Mouse (Mus musculus): ENCODE measurements around the gene Acsm1. TPM values are rescaled to one million over a fixed set of nuclear protein-coding genes. Genes with fewer than 3 reads are reported as not detected.
"Not testable (repeated sequence)": the region's sequence is repeated elsewhere in the genome, so short reads cannot be mapped to it uniquely, and the experiment has no call there.

Acsm1 gene
- 0.37 and 0.47 TPM in 2 replicates for polyA plus RNA-seq (2014; fragmentation: Nextera tagmentation; extraction: Ambion mirVana)

DNA sequence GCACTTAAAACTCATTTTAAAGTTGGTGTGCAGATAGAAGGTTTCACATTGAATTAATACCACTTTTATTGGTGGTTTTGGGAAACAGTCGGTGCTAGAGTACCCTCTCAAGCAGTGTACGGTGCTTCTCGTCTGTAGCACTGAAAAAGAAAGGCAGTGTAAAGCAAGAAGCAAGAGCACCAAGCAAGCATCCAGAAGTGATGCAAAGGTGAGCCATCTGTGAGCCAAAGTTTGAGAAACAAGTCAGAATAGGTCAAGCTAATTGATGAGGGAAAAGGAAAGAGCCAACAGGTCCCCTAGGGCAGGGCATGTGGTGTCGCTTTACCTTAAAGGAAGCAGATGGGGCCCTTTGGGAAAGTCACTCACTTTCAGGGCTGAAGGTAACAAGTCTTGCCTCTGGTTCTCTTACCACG lies at the start of gene Acsm1:
Acsm1 (plus strand) TSS at position 363 of the 413 bp plus-strand sequence.
- Histone ChIP-seq H3K27ac (replicated peaks; ENCODE audit: low read depth, low read length) (no peak within 1 kb of the TSS), H3K27me3 (replicated peaks; ENCODE audit: control insufficient read depth, insufficient read depth, low read length) (no peaks in the 10 kb centered on the region), H3K4me1 (ENCODE audit: control insufficient read depth, insufficient read depth, low read length) (no peaks in the 10 kb centered on the region), H3K9me3 (ENCODE audit: control insufficient read depth, low read length) (no peaks in the 10 kb centered on the region), H3K9ac (ENCODE audit: low read depth, low read length) (no peak within 1 kb of the TSS), H3K4me3 (ENCODE audit: low read depth, low read length) (no peak within 1 kb of the TSS), H3K4me2 (ENCODE audit: low read depth, low read length) (no peak within 1 kb of the TSS), H3K36me3 (ENCODE audit: control insufficient read depth, insufficient read depth, low read length) (no peaks in the 10 kb centered on the region)
- DNase-seq (ENCODE audit: low spot score) (peak; percentile 10), ATAC-seq (ENCODE audit: low read depth) (peak; percentile 71)
- 66% methylated on average over 5 of the region's 5 CpGs for WGBS

DNA sequence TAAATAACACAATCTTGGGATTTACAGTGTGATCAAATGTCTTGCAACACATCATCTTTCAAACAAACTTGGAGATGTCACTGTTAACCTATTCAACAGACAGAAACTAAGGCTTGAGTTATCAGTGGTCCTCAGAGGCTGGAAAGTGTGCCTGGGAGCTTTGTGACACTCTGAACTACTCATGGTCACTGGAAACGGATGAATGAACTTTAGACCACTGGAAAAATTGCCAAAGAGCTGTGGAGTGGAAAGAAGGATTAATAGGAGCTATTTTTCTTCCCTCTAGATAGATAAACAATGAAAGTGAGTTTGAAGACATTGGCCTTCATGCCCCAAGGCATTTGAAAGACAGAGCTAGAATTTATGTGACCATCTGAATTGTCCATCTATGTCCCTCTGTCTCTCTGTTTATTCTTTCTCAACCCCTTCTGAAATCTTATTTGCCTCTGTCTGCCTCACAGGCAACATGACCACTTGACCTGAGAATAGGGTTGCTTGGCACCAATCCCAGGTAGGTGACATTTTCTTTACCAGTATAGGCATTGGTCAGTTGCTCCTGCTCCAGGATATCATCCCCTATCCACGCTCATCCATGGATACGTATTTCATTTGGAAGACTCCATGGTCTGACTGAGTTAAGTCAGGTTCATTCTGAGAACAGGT lies 46.9 kb upstream of the Acsm1 start:
- no peak for DNase-seq (ENCODE audit: low spot score)
- Histone ChIP-seq H3K9ac (ENCODE audit: low read depth, low read length) (no peak overlapping the region), H3K27ac (replicated peaks; ENCODE audit: low read depth, low read length) (no peak overlapping the region), H3K36me3 (ENCODE audit: control insufficient read depth, insufficient read depth, low read length) (no peaks in the 10 kb centered on the region), H3K9me3 (ENCODE audit: control insufficient read depth, low read length) (no peaks in the 10 kb centered on the region), H3K27me3 (replicated peaks; ENCODE audit: control insufficient read depth, insufficient read depth, low read length) (no peaks in the 10 kb centered on the region), H3K4me2 (ENCODE audit: low read depth, low read length) (no peak overlapping the region), H3K4me3 (ENCODE audit: low read depth, low read length) (no peak overlapping the region), H3K4me1 (ENCODE audit: control insufficient read depth, insufficient read depth, low read length) (no peaks in the 10 kb centered on the region)
- ATAC-seq (ENCODE audit: low read depth), result no peak
- 82% methylated on average over 3 of the region's 3 CpGs for WGBS

DNA sequence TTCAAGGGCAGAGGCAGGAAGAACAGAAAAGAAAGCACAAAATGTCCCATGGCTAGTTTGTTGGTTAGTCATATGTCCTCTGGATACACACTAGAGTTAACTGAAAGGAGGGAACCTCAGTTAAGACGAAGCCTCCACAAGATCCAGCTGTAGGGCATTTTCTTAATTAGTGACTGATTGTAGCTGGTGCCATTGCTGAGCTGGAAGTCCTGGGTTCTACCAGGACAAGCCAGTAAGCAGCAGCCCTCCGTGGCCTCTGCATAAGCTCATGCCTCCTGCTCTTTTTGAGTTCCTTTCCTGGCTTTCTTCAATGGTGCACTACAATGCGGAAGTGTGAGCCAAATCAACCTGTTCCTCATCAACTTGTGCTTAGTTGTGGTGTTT lies 46.4 kb upstream of the Acsm1 start:
- 79% methylated on average over 3 of the region's 3 CpGs for WGBS
- no peak overlapping the region for H3K4me3 ChIP-seq (ENCODE audit: low read depth, low read length)
- no peak overlapping the region for H3K27ac ChIP-seq (replicated peaks; ENCODE audit: low read depth, low read length)
- no peaks in the 10 kb centered on the region for H3K9me3 ChIP-seq (ENCODE audit: control insufficient read depth, low read length)
- no peak for ATAC-seq (ENCODE audit: low read depth)
- no peak overlapping the region for H3K9ac ChIP-seq (ENCODE audit: low read depth, low read length)
- no peak overlapping the region for H3K4me2 ChIP-seq (ENCODE audit: low read depth, low read length)
- H3K4me1 ChIP-seq (ENCODE audit: control insufficient read depth, insufficient read depth, low read length), result no peaks in the 10 kb centered on the region
- DNase-seq (ENCODE audit: low spot score), result no peak
- no peaks in the 10 kb centered on the region for H3K36me3 ChIP-seq (ENCODE audit: control insufficient read depth, insufficient read depth, low read length)
- H3K27me3 ChIP-seq (replicated peaks; ENCODE audit: control insufficient read depth, insufficient read depth, low read length), result no peaks in the 10 kb centered on the region

DNA sequence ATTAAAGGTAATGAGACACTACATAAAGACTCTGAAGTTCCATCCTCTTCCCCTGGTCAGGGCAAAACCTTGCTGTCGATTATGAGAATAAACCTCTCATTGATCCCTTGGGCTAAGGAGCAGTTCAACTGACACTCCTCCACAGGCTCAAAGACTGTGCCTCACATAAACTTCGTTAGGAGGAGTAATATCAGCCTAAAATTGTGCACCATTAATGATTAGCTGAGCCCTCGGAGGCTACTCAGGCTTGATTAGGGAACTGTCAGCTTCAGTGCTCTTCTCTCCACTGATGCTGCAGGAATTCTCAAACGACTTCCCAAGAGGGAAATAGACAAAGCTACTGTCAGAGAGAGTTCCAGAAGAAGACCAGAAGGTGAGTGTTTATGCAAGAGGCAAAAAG lies 45.4 kb upstream of the Acsm1 start:
- H3K9me3 ChIP-seq (ENCODE audit: control insufficient read depth, low read length), result no peaks in the 10 kb centered on the region
- 43% methylated on average over 4 of the region's 4 CpGs for WGBS
- no peak overlapping the region for H3K27ac ChIP-seq (replicated peaks; ENCODE audit: low read depth, low read length)
- no peaks in the 10 kb centered on the region for H3K4me1 ChIP-seq (ENCODE audit: control insufficient read depth, insufficient read depth, low read length)
- H3K27me3 ChIP-seq (replicated peaks; ENCODE audit: control insufficient read depth, insufficient read depth, low read length), result no peaks in the 10 kb centered on the region
- no peak for ATAC-seq (ENCODE audit: low read depth)
- H3K4me3 ChIP-seq (ENCODE audit: low read depth, low read length), result no peak overlapping the region
- no peaks in the 10 kb centered on the region for H3K36me3 ChIP-seq (ENCODE audit: control insufficient read depth, insufficient read depth, low read length)
- H3K9ac ChIP-seq (ENCODE audit: low read depth, low read length), result no peak overlapping the region
- H3K4me2 ChIP-seq (ENCODE audit: low read depth, low read length), result no peak overlapping the region
- DNase-seq (ENCODE audit: low spot score), result no peak

DNA sequence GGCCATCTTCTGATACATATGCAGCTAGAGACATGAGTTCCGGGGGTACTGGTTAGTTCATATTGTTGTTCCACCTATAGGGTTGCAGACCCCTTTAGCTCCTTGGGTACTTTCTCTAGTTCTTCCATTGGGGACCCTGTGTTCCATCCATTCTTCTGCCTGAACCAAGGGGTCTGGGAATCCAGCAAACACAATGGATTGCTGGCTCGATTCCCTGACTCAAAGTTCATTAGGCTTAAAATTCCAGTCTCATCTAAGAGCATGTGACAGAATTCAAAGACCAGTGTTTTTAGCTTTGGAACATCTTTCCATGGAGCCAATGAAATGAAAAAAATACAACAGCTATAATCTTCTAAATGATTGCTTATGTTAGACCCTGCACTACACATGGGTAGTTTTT lies 44.4 kb upstream of the Acsm1 start:
- not testable (repeated sequence) for H3K36me3 ChIP-seq (ENCODE audit: control insufficient read depth, insufficient read depth, low read length); H3K4me3 ChIP-seq (ENCODE audit: low read depth, low read length); H3K9me3 ChIP-seq (ENCODE audit: control insufficient read depth, low read length); H3K9ac ChIP-seq (ENCODE audit: low read depth, low read length); ATAC-seq (ENCODE audit: low read depth); DNase-seq (ENCODE audit: low spot score); H3K4me2 ChIP-seq (ENCODE audit: low read depth, low read length); H3K27me3 ChIP-seq (replicated peaks; ENCODE audit: control insufficient read depth, insufficient read depth, low read length); H3K27ac ChIP-seq (replicated peaks; ENCODE audit: low read depth, low read length); H3K4me1 ChIP-seq (ENCODE audit: control insufficient read depth, insufficient read depth, low read length)
- 89% methylated on average over 2 of the region's 2 CpGs for WGBS

DNA sequence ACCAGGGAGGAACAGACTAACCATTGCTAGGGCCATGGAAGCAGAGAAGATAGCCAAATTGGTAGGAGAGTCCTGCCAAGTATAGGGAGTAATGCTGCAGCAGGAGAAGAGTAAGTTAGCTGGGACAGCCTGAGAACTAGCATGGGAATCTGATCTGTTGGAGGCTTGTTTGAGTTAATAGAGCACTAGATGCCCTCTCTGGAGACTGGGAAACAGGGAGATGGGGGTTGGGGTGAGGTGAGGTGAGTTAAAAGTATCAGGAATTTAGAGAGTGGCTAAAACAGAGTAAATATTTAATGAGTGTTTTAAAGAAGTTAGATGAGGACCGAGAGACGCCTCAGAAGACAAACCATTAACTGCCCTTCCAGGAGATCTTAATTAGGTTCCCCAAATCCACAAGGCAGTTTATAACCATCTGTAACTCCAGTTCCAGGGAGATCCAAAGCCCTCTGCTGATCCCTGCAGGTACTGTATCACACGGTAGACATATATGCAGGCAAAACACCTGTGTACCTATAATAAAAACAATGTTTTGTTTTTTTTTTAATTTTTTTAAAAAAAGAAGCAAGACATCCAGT lies 12.2 kb upstream of the Acsm1 start:
- 79% methylated on average over 3 of the region's 3 CpGs for WGBS

DNA sequence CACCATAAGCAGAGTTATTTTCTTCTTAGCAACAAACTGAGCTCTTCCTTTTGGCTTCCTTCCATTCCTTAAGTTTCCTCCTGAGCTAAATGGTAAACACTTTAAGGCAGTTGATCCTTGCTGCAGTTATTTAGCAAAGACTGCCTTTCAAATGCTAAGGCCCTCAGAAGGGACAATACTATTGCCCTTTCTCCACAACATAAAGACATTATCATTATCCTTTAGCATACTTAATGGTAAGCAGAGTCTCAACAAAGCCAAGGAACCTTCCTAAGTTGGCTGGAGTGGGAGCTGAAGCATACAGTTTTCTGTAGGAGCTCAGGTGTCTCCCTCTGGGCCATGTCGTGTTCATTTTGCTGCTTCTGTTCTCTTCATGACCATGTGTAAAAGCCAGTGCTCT lies 11.5 kb upstream of the Acsm1 start:
- ATAC-seq (ENCODE audit: low read depth) (no peak), DNase-seq (ENCODE audit: low spot score) (no peak)
- no peak overlapping the region for H3K4me2 ChIP-seq (ENCODE audit: low read depth, low read length)
- no peaks in the 10 kb centered on the region for H3K27me3 ChIP-seq (replicated peaks; ENCODE audit: control insufficient read depth, insufficient read depth, low read length)
- H3K9ac ChIP-seq (ENCODE audit: low read depth, low read length), result no peak overlapping the region
- no peaks in the 10 kb centered on the region for H3K4me1 ChIP-seq (ENCODE audit: control insufficient read depth, insufficient read depth, low read length)
- H3K4me3 ChIP-seq (ENCODE audit: low read depth, low read length), result no peak overlapping the region
- no peak overlapping the region for H3K27ac ChIP-seq (replicated peaks; ENCODE audit: low read depth, low read length)
- H3K36me3 ChIP-seq (ENCODE audit: control insufficient read depth, insufficient read depth, low read length), result no peaks in the 10 kb centered on the region
- WGBS, result 33% methylated on average over 1 of the region's 1 CpGs
- no peaks in the 10 kb centered on the region for H3K9me3 ChIP-seq (ENCODE audit: control insufficient read depth, low read length)

More for the DNA sequence above, 12.2 kb upstream of the Acsm1 start:
- H3K36me3 ChIP-seq (ENCODE audit: control insufficient read depth, insufficient read depth, low read length), result no peaks in the 10 kb centered on the region
- no peaks in the 10 kb centered on the region for H3K27me3 ChIP-seq (replicated peaks; ENCODE audit: control insufficient read depth, insufficient read depth, low read length)
- DNase-seq (ENCODE audit: low spot score) (no peak), ATAC-seq (ENCODE audit: low read depth) (no peak)
- H3K4me2 ChIP-seq (ENCODE audit: low read depth, low read length), result no peak overlapping the region
- H3K4me3 ChIP-seq (ENCODE audit: low read depth, low read length), result no peak overlapping the region
- no peak overlapping the region for H3K9ac ChIP-seq (ENCODE audit: low read depth, low read length)
- H3K4me1 ChIP-seq (ENCODE audit: control insufficient read depth, insufficient read depth, low read length), result no peaks in the 10 kb centered on the region
- no peak overlapping the region for H3K27ac ChIP-seq (replicated peaks; ENCODE audit: low read depth, low read length)
- H3K9me3 ChIP-seq (ENCODE audit: control insufficient read depth, low read length), result no peaks in the 10 kb centered on the region

DNA sequence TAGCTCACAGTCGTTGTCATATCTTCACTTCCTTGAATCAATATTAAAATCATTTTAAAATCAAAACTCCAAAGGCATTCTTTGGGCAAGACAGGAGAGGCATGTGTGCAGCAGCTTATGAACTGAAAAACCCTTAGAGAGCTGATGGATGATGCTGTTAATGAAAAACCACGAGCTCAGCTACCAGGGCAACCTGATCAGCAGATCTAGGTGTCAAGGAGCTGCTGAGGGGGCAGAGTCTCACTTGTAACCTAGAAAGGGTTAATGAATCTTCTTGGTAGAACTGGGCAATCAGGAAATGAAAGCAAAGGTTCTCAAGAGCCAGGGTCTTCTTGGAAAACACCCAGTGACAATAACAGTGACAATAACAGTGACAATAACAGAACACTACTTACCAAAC lies 10.3 kb upstream of the Acsm1 start:
- Histone ChIP-seq H3K27me3 (replicated peaks; ENCODE audit: control insufficient read depth, insufficient read depth, low read length) (no peaks in the 10 kb centered on the region), H3K9me3 (ENCODE audit: control insufficient read depth, low read length) (no peaks in the 10 kb centered on the region), H3K4me2 (ENCODE audit: low read depth, low read length) (no peak overlapping the region), H3K27ac (replicated peaks; ENCODE audit: low read depth, low read length) (no peak overlapping the region), H3K9ac (ENCODE audit: low read depth, low read length) (no peak overlapping the region), H3K4me3 (ENCODE audit: low read depth, low read length) (no peak overlapping the region), H3K4me1 (ENCODE audit: control insufficient read depth, insufficient read depth, low read length) (no peaks in the 10 kb centered on the region), H3K36me3 (ENCODE audit: control insufficient read depth, insufficient read depth, low read length) (no peaks in the 10 kb centered on the region)
- DNase-seq (ENCODE audit: low spot score) (no peak), ATAC-seq (ENCODE audit: low read depth) (no peak)
- 60% methylated on average over 2 of the region's 2 CpGs for WGBS

Data from embryonic facial prominence, embryonic 14.5 days (tissue).